Mouse (Mus musculus) neural tube, embryonic 14.5 days (tissue): ENCODE results near the gene Llph. TPM values are rescaled to one million over a fixed set of nuclear protein-coding genes. Genes with fewer than 3 reads are reported as not detected.
A peak's percentile ranks its signal among the peaks of the same experiment; 100 is the strongest.
"Not testable (repeated sequence)": the region's sequence is repeated elsewhere in the genome, so short reads cannot be mapped to it uniquely, and the experiment has no call there.

Experiments
- ATAC-seq: fragments of 200-750 bp; cut with Nextera tagmentation; 2 replicates; pipeline ENCODE4 v1.8.0; 2017; ENCODE audit warnings: low read depth, mild to moderate bottlenecking, moderate TSS enrichment, moderate library complexity
- H3K27ac ChIP-seq: fragments of 300-500 bp; sonication (generic); 2 replicates; pipeline ENCODE4 v1.5.1; 2014; ENCODE audit warnings: low read depth, mild to moderate bottlenecking, control low read depth, low read length, moderate library complexity, mixed read lengths
- H3K27me3 ChIP-seq: fragments of 300-500 bp; sonication (generic); 2 replicates; pipeline ENCODE4 v1.6.1; 2014; ENCODE audit warnings: low read length; ENCODE audit not compliant: control insufficient read depth, insufficient read depth
- H3K36me3 ChIP-seq: fragments of 300-500 bp; sonication (generic); 2 replicates; pipeline ENCODE4 v1.6.1; 2014; ENCODE audit warnings: low read length, mixed read lengths; ENCODE audit not compliant: control insufficient read depth, insufficient read depth
- H3K4me1 ChIP-seq: fragments of 300-500 bp; sonication (generic); 2 replicates; pipeline ENCODE4 v1.6.1; 2014; ENCODE audit warnings: low read length; ENCODE audit not compliant: control insufficient read depth, insufficient read depth
- H3K4me2 ChIP-seq: fragments of 300-500 bp; sonication (generic); 2 replicates; pipeline ENCODE4 v1.6.1; 2014; ENCODE audit warnings: mild to moderate bottlenecking, low read depth, low read length, control low read depth
- H3K4me3 ChIP-seq: fragments of 300-500 bp; sonication (generic); 2 replicates; pipeline ENCODE4 v1.5.1; 2014; ENCODE audit warnings: low read depth, low read length, control low read depth, mixed read lengths
- H3K9ac ChIP-seq: fragments of 300-500 bp; sonication (generic); replicated peaks from 2 replicates; pipeline ENCODE4 v1.6.1; 2014; ENCODE audit warnings: low read depth, mild to moderate bottlenecking, control low read depth, low read length, mixed read lengths
- H3K9me3 ChIP-seq: fragments of 300-500 bp; sonication (generic); 2 replicates; pipeline ENCODE4 v1.6.1; 2016; ENCODE audit warnings: low read length; ENCODE audit not compliant: control insufficient read depth
- WGBS: fragments of 180-500 bp; shearing (Covaris S2); extraction: QIAGEN DNeasy Blood & Tissue Kit; methylation state at CpG from one replicate; pipeline ENCODE4 v1.1.7; 2014; 5-methylcytosine and 5-hydroxymethylcytosine counted together
- polyA plus RNA-seq: library from polyadenylated mRNA; unstranded; fragments of >200 nt; fragmentation: Nextera tagmentation; extraction: Ambion mirVana; gene quantifications from 2 replicates; pipeline ENCODE4 v1.2.1, GENCODE M21; 2014

Gene Llph
- polyA plus RNA-seq, 1 experiment from 2014 or later: 41.3 TPM

- Histone ChIP-seq H3K4me1 (no peaks in the 10 kb centered on the region), H3K36me3 (no peaks in the 10 kb centered on the region), H3K27ac (no peak overlapping the region), H3K4me3 (peak overlapping the region; percentile 95), H3K27me3 (no peaks in the 10 kb centered on the region), H3K4me2 (peak overlapping the region; percentile 77), H3K9ac (no peak overlapping the region), H3K9me3 (no peaks in the 10 kb centered on the region)
- no peak for ATAC-seq
- 74% methylated on average over 6 of the region's 6 CpGs for WGBS
Observed at GRCm38 (mm10) chr10:120209539-120209925, 17.3 kb upstream of the Llph start.

GRCm38 (mm10) chr10:120210096-120210495 is 16.8 kb upstream of the Llph start:
- Histone ChIP-seq H3K27me3 (no peaks in the 10 kb centered on the region), H3K4me1 (no peaks in the 10 kb centered on the region), H3K4me3 (no peak overlapping the region), H3K36me3 (no peaks in the 10 kb centered on the region), H3K27ac (no peak overlapping the region), H3K4me2 (no peak overlapping the region), H3K9ac (no peak overlapping the region), H3K9me3 (no peaks in the 10 kb centered on the region)
- no peak for ATAC-seq
- WGBS: 94% methylated on average over 3 of the region's 3 CpGs

GRCm38 (mm10) chr10:120217099-120217498 is 9.8 kb upstream of the Llph start:
- not testable (repeated sequence) for ATAC-seq, H3K9me3 ChIP-seq, H3K4me1 ChIP-seq, H3K27ac ChIP-seq, H3K4me2 ChIP-seq, H3K9ac ChIP-seq, H3K27me3 ChIP-seq, H3K4me3 ChIP-seq
- 86% methylated on average over 1 of the region's 1 CpGs for WGBS
- peaks cover 17% of the 10 kb centered on the region for H3K36me3 ChIP-seq

GRCm38 (mm10) chr10:120218996-120219395 is 7.9 kb upstream of the Llph start:
- Histone ChIP-seq H3K36me3 (peaks cover 17% of the 10 kb centered on the region), H3K4me1 (no peaks in the 10 kb centered on the region), H3K4me2 (no peak overlapping the region), H3K4me3 (no peak overlapping the region), H3K27me3 (no peaks in the 10 kb centered on the region), H3K9me3 (no peaks in the 10 kb centered on the region), H3K9ac (no peak overlapping the region), H3K27ac (no peak overlapping the region)
- WGBS: 92% methylated on average over 10 of the region's 10 CpGs
- ATAC-seq: no peak

GRCm38 (mm10) chr10:120219578-120220359 is 7.1 kb upstream of the Llph start:
- H3K9ac ChIP-seq: no peak overlapping the region
- H3K9me3 ChIP-seq: no peaks in the 10 kb centered on the region
- H3K4me3 ChIP-seq: no peak overlapping the region
- H3K4me1 ChIP-seq: no peaks in the 10 kb centered on the region
- H3K27ac ChIP-seq: no peak overlapping the region
- H3K4me2 ChIP-seq: no peak overlapping the region
- WGBS: 89% methylated on average over 14 of the region's 14 CpGs
- H3K36me3 ChIP-seq: peaks cover 21% of the 10 kb centered on the region
- no peaks in the 10 kb centered on the region for H3K27me3 ChIP-seq
- ATAC-seq: no peak

- Histone ChIP-seq H3K9me3 (no peaks in the 10 kb centered on the region), H3K27me3 (no peaks in the 10 kb centered on the region), H3K36me3 (peaks cover 21% of the 10 kb centered on the region), H3K4me2 (no peak overlapping the region), H3K4me3 (no peak overlapping the region), H3K4me1 (no peaks in the 10 kb centered on the region), H3K27ac (no peak overlapping the region), H3K9ac (no peak overlapping the region)
- 88% methylated on average over 7 of the region's 7 CpGs for WGBS
- no peak for ATAC-seq
Observed at GRCm38 (mm10) chr10:120220776-120221175, 6.1 kb upstream of the Llph start.

- Histone ChIP-seq H3K4me1 (peaks cover 7% of the 10 kb centered on the region; the same call in 1 of the 2 replicates), H3K4me2 (no peak overlapping the region), H3K27ac (no peak overlapping the region), H3K9ac (no peak overlapping the region), H3K27me3 (no peaks in the 10 kb centered on the region), H3K36me3 (peaks cover 10% of the 10 kb centered on the region; the same call in 1 of the 2 replicates), H3K9me3 (no peaks in the 10 kb centered on the region), H3K4me3 (no peak overlapping the region)
- no peak for ATAC-seq
- WGBS: 36% methylated on average over 5 of the region's 5 CpGs
Observed at GRCm38 (mm10) chr10:120231718-120232117, 4.8 kb downstream of the Llph start.

GRCm38 (mm10) chr10:120233655-120234367 is 6.9 kb downstream of the Llph start:
- H3K27ac ChIP-seq: no peak overlapping the region
- peaks cover 6% of the 10 kb centered on the region; the same call in 1 of the 2 replicates for H3K36me3 ChIP-seq
- H3K9me3 ChIP-seq: no peaks in the 10 kb centered on the region
- H3K4me2 ChIP-seq: no peak overlapping the region
- peak; percentile 34; the same call in 1 of the 2 replicates for ATAC-seq
- no peaks in the 10 kb centered on the region; the same call in 1 of the 2 replicates for H3K4me1 ChIP-seq
- no peak overlapping the region for H3K9ac ChIP-seq
- no peak overlapping the region for H3K4me3 ChIP-seq
- 31% methylated on average over 18 of the region's 18 CpGs for WGBS
- no peaks in the 10 kb centered on the region for H3K27me3 ChIP-seq

GRCm38 (mm10) chr10:120236855-120237254 is 10.0 kb downstream of the Llph start:
- H3K9me3 ChIP-seq: no peaks in the 10 kb centered on the region
- no peak overlapping the region for H3K4me3 ChIP-seq
- no peak overlapping the region for H3K4me2 ChIP-seq
- H3K27ac ChIP-seq: no peak overlapping the region
- no peaks in the 10 kb centered on the region for H3K4me1 ChIP-seq
- no peaks in the 10 kb centered on the region for H3K27me3 ChIP-seq
- WGBS: 52% methylated on average over 9 of the region's 9 CpGs
- H3K9ac ChIP-seq: no peak overlapping the region
- H3K36me3 ChIP-seq: no peaks in the 10 kb centered on the region
- ATAC-seq: no peak
